In the genomic region with DNA sequence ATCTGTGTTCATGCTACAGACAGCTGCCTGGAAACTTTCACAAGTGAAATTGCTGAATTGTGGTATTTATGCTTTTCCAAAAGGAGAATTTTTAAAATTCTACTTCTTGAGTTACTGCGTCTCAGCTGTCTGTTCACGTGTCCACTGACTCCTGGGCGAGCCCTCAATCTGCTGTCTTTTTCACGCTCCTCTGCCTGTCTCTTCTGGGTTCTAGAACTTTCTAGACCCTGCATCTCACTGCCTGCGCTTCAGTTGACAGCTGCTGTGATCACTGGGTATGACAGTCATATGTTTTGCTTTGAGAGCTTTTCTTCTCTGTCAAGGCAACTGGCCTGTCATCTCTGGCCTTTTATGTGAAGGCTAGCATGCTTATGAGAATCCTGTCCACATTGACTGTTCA, we compare ENCODE assay signal across 20 mouse cellular contexts.
A peak's percentile ranks its signal among the peaks of the same experiment; 100 is the strongest.
DNase-seq lines count a peak whose midpoint lies in the region; ATAC-seq and TF ChIP-seq lines count a peak whose summit lies in the region.
"Had no signal": no experiment of that assay in that cellular context is flagged by ENCODE, and none has a peak within 500 bp of the region (broad histone marks: within the 10 kb centered on the region; RNA-seq: fewer than 3 reads in every experiment).

No protein-coding gene starts in this region.

- TF ChIP-seq POLR2A in myocyte (IDR thresholded peaks at IDR 0.05; ENCODE audit: insufficient read length, low read depth), result no peak

- H3K79me2 ChIP-seq in C2C12 (ENCODE audit: control insufficient read depth, insufficient read depth), result no peaks in the 10 kb centered on the region
- H3K79me2 ChIP-seq in myocyte (ENCODE audit: control insufficient read depth, insufficient read depth), result no peaks in the 10 kb centered on the region

- no peak overlapping the region for H3ac ChIP-seq in C2C12 (ENCODE audit: control insufficient read depth, insufficient read length, low read depth)
- H3ac ChIP-seq in myocyte (ENCODE audit: control insufficient read depth, insufficient read length), result no peak overlapping the region

- TF ChIP-seq CTCF in C2C12 (IDR thresholded peaks at IDR 0.05; ENCODE audit: control insufficient read depth, insufficient read depth, insufficient read length), result no peak

- no peaks in the 10 kb centered on the region for H3K79me3 ChIP-seq in C2C12 (ENCODE audit: low read depth)

- no peak overlapping the region for H3K4me3 ChIP-seq in embryonic facial prominence, embryonic 12.5 days
- H3K4me3 ChIP-seq in embryonic facial prominence, embryonic 10.5 days, result no peak overlapping the region
- H3K4me3 ChIP-seq in C2C12 (ENCODE audit: insufficient read depth, poor library complexity, severe bottlenecking) (no peak overlapping the region), myocyte (no peak overlapping the region)
- H3K4me3 ChIP-seq: forebrain, embryonic 13.5 days; forebrain, embryonic 15.5 days had no signal

- H3K4me1 ChIP-seq in embryonic facial prominence, embryonic 12.5 days, result peaks cover 17% of the 10 kb centered on the region
- H3K4me1 ChIP-seq in embryonic facial prominence, embryonic 10.5 days, result peaks cover 18% of the 10 kb centered on the region

- H3K27ac ChIP-seq in embryonic facial prominence, embryonic 12.5 days, result 0 out of 2 replicates have a peak overlapping the region, but pooled peaks have one; percentile 37
- no peak overlapping the region for H3K27ac ChIP-seq in embryonic facial prominence, embryonic 10.5 days (replicated peaks)
- H3K27ac ChIP-seq: forebrain, embryonic 13.5 days; forebrain, embryonic 15.5 days had no signal

- no peak for ATAC-seq in embryonic facial prominence, embryonic 12.5 days (ENCODE audit: insufficient number of reproducible peaks, insufficient read depth, low FRiP score, low TSS enrichment)
- no peak for ATAC-seq in activated CD4-positive, CD25-positive, alpha-beta regulatory T cell, adult 4 months
- ATAC-seq: forebrain, embryonic 13.5 days; forebrain, embryonic 15.5 days; forebrain, postnatal 0 days had no signal

- no peaks in the 10 kb centered on the region for H3K36me3 ChIP-seq in embryonic facial prominence, embryonic 12.5 days
- H3K36me3 ChIP-seq in embryonic facial prominence, embryonic 10.5 days (replicated peaks), result no peaks in the 10 kb centered on the region
- H3K36me3 ChIP-seq in C2C12 (ENCODE audit: control insufficient read depth, insufficient read depth), result no peaks in the 10 kb centered on the region
- H3K36me3 ChIP-seq in myocyte (ENCODE audit: control insufficient read depth, insufficient read depth), result no peaks in the 10 kb centered on the region
- H3K36me3 ChIP-seq: forebrain, embryonic 15.5 days had no signal

- H3K9ac ChIP-seq in embryonic facial prominence, embryonic 12.5 days, result no peak overlapping the region
- H3K9ac ChIP-seq: forebrain, embryonic 13.5 days; forebrain, embryonic 15.5 days; forebrain, postnatal 0 days had no signal

- no peaks in the 10 kb centered on the region for H3K9me3 ChIP-seq in embryonic facial prominence, embryonic 12.5 days
- no peaks in the 10 kb centered on the region for H3K9me3 ChIP-seq in embryonic facial prominence, embryonic 10.5 days
- H3K9me3 ChIP-seq: forebrain, embryonic 15.5 days had no signal

- H3K4me2 ChIP-seq in embryonic facial prominence, embryonic 12.5 days (replicated peaks), result no peak overlapping the region
- no peak overlapping the region for H3K4me2 ChIP-seq in myocyte (ENCODE audit: low read depth)
- H3K4me2 ChIP-seq: forebrain, embryonic 13.5 days; forebrain, embryonic 15.5 days had no signal

- no peak for DNase-seq in embryonic facial prominence, embryonic 10.5 days (ENCODE audit: low spot score)
- DNase-seq in adrenal gland, postnatal 4 days (ENCODE audit: low spot score in 2 of 2), result no peak
- DNase-seq: adrenal gland, adult 8-10 months; adrenal gland, postnatal 14 days; adrenal gland, postnatal 36 days; B cell, adult 2 months; cerebellum, adult 11 months; cerebellum, adult 18-20 months; cerebellum, adult 8-10 months; cerebellum, adult 9-11 months; cerebellum, postnatal 14 days; cerebellum, postnatal 36 days; embryo, embryonic 11 days; forebrain, postnatal 0 days had no signal

- 77% methylated on average over 5 of the region's 5 CpGs for WGBS in embryonic facial prominence, embryonic 12.5 days
- 92% methylated on average over 5 of the region's 5 CpGs for WGBS in embryonic facial prominence, embryonic 10.5 days

- no peaks in the 10 kb centered on the region for H3K27me3 ChIP-seq in embryonic facial prominence, embryonic 12.5 days
- no peaks in the 10 kb centered on the region for H3K27me3 ChIP-seq in embryonic facial prominence, embryonic 10.5 days (replicated peaks; ENCODE audit: low read depth, poor library complexity, severe bottlenecking)
- H3K27me3 ChIP-seq in C2C12 (ENCODE audit: control insufficient read depth, insufficient read depth, insufficient read length) (no peaks in the 10 kb centered on the region), myocyte (ENCODE audit: control insufficient read depth, insufficient read depth, insufficient read length) (no peaks in the 10 kb centered on the region)
- H3K27me3 ChIP-seq: forebrain, embryonic 13.5 days; forebrain, embryonic 15.5 days had no signal

TF ChIP-seq in C2C12, 6 proteins besides CTCF, POLR2A, EP300 and RAD21:
- TF ChIP-seq USF1 (IDR thresholded peaks at IDR 0.05; ENCODE audit: low read depth), result peak; percentile 19
- TF ChIP-seq MYOG (IDR thresholded peaks at IDR 0.05; ENCODE audit: control insufficient read depth, extremely low read depth, insufficient read length), result no peak
- no peak for TF ChIP-seq MAX (IDR thresholded peaks at IDR 0.05)
- no peak for TF ChIP-seq FOSL1 (IDR thresholded peaks at IDR 0.05; ENCODE audit: insufficient read depth, low read length, poor library complexity, severe bottlenecking)
TF ChIP-seq in C2C12: peak in this region for 1.

TF ChIP-seq in myocyte, 11 proteins besides CTCF, POLR2A, EP300 and RAD21:
- TF ChIP-seq MAX (IDR thresholded peaks at IDR 0.05; ENCODE audit: low read depth), result no peak
- TF ChIP-seq MYOD1 (IDR thresholded peaks at IDR 0.05; ENCODE audit: control insufficient read depth in 1 of 3, insufficient read length in 2 of 3, low read depth in 2 of 3), result peak in 2 of 3 experiments; percentile 19
- TF ChIP-seq TCF12 (IDR thresholded peaks at IDR 0.05; ENCODE audit: insufficient read depth, poor library complexity, severe bottlenecking), result peak; percentile 34
- TF ChIP-seq MYOG (IDR thresholded peaks at IDR 0.05; ENCODE audit: control insufficient read depth in 1 of 3, insufficient read depth in 1 of 3, insufficient read length in 2 of 3, low read depth in 2 of 3), result peak in 1 of 3 experiments; percentile 68
- TF ChIP-seq E2F4 (IDR thresholded peaks at IDR 0.05; ENCODE audit: insufficient read depth), result no peak
TF ChIP-seq in myocyte: peak in this region for 3.
